Mouse (Mus musculus): ENCODE measurements around the gene Nfatc3.

Gene Nfatc3

DNA sequence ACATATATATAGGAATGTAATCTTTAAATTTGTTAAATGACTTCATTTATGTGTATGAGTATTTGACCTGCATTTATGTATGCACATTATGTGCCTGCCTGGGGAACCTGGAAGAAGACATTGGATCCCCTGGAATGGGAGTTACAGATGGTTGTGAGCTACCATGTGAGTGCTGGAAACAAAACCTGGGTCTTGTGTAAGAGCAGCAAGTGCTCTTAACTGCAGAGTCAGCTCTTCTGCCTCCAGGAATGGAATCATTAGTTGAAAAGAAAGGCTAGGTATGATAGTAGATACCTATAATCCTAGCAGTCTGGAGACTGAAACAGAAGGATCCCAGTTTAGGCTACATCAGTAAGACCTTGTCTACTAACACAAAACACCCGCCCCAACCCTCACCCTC lies 67.4 kb downstream of the Nfatc3 start:
- no peak for DNase-seq (ENCODE audit: low spot score in 2 of 2)

DNA sequence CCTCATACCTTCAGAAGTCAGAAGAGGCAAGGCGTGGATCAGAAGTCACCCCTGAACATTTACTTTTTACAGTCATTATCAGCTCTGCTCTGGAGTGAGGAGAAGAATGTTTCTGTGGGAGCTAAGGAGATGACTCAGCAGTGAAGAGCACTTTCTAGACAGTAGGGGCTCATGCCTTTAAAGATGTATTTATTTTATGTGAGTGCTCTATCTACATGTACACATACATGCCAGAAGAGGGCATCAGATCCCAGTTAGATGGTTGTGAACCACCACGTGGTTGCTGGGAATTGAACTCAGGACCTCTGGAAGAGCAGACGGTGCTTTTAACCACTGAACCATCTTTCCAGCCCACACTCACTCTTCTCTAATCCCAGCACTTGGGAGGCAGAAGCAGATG lies 68.4 kb downstream of the Nfatc3 start:
- no peak for DNase-seq (ENCODE audit: low spot score in 2 of 2)

DNA sequence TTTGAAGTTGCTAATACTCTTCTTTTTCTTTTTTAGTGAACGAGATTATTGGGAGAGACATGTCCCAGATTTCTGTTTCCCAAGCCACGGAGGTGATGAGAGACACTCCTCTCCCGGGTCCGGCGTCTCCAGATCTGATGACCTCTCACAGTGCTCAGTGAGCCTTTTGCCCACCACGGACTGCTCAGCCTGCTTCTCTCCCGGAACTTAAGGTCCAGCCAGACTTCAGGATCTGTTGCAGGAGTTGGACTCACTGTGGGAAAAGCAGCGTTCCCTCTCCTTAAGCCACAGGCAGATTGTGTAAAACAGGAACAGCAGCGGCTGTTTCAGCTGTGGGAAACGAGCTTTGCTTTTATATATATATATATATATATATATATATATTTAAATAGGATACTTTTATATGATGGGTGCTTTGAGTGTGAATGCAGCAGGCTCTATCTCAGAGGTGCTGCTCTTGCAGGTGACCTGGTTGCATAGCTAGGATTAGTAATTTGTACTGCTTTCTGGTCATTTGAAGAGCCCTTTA lies 69.3 kb downstream of the Nfatc3 start:
- DNase-seq (ENCODE audit: low spot score in 2 of 2), result no peak

DNA sequence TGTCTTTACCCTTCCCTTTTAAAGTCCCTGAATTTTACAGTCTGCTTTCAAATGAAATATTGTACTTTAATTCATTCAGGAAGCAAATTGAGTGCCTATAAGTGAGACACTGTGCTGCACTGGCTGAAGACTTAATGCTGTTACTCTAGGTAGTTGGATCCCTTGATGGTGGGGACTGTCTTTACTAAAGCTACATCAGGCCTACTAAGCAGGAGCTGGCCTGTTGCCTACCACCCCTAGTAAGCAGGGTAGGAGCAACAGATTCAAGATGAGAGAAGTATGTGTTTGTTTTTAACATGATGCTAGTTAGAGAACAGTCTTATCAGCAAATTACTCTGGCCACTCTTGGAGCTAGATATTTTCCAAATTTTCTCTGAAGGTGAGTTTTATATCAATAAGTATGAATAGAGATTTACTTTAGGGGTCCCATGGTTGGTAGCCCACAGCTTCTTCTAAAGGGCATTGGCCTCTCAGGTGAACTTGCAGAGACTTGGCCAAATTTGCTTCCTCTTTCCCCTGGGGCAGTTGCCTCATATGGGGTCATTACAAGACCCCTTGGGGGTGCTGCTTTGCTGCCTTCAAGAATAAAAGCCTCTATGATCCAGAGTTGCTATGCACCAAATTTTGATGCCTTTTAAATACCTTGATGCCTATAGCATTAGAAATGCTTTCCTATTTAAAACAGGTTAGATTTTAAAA lies 70.7 kb downstream of the Nfatc3 start:
- no peak for DNase-seq (ENCODE audit: low spot score in 2 of 2)

DNA sequence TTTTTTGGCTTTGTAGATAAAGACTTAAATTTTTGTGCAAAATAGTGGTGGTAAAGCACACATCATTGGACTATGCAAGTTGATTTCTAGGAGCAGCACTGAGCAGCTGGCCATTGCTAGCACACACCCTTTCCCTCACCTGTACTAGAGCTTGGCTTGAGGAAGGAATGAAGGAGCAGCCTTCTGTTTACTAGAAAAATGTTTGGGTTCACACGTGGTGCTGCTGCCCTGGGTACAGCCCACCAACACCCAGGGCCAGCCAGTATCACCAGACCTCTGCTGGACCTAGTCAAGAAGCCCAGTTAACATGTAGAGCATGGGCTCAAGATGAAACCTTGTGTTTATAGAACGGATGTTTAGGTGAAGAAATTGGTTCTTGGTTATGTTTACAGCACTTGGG lies 71.4 kb downstream of the Nfatc3 start:
- DNase-seq (ENCODE audit: low spot score in 2 of 2), result no peak

DNA sequence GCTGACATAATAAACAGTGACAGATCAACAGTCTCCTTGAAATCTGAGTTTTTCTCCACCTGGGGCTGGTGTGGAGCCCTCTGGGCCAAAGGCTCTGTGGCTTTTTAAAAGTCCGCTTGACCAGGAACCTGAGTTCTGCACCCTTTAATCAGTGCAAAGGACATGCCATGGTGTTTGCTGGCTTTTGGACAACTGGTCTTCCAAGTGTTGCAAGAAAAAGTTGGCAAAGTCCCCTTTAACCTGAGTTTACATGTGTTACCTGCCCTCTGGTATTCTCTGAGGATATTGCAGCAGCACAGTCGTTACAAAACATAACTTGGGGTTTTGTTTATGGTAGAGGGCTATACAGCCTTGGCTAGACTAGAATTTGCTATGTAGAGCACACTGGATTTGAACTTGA lies 71.9 kb downstream of the Nfatc3 start:
- no peak for DNase-seq (ENCODE audit: low spot score in 2 of 2)

DNA sequence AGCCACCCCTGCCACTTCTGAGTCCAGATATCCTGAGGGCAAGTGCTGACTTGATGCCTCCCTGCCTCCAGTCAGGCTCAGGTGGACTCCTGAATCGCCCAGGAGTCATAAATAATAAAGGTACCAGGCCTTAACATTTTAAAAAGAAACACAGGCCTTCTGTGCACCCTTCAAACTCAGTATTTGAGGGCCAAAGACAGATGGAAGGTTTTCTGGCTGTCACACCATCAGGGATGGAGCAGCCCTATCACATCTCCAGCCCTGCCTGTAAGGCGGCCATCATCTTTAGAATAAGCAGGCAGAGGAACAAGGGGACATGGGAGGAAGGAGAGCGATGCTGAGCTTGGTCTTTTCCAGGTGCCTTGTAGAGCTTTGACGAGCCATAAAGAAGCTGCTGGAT lies 72.4 kb downstream of the Nfatc3 start:
- DNase-seq (ENCODE audit: low spot score in 2 of 2), result no peak

DNA sequence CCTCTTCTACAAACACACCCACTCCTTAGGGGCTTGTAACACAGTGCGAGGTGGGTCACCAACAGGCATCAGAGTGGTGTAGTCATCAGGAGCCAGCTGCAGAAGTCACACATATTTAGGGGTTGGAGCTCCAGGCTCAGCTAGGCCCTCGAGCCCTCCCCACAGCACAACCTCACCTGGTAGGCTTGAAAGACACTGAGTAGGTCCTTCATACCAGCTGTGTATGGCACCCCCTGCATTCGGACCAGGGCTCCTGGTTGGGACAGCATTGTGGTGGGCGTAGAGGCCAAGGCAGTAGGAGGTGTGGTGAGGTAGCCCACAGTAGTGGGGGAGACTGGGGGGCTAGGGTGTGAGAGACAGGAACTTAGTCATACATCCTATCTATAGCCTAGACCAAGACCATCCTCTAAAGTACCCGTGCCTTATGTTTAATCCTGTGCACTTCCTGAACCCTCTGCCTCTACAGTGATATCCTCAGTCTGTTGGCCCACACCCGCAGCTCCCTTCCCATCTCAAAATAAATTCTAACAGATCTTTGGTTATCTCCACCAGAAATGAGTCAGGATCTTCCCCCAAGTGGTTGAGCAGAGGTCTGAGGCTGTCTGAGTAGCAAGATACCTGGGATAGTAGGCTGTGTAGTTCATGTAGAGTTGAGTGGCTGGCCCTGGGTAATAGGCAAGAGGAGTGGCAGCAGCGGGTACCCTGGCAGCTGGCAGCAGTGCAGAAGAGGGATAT lies 73.0 kb downstream of the Nfatc3 start:
- no peak for DNase-seq (ENCODE audit: low spot score in 2 of 2)

DNA sequence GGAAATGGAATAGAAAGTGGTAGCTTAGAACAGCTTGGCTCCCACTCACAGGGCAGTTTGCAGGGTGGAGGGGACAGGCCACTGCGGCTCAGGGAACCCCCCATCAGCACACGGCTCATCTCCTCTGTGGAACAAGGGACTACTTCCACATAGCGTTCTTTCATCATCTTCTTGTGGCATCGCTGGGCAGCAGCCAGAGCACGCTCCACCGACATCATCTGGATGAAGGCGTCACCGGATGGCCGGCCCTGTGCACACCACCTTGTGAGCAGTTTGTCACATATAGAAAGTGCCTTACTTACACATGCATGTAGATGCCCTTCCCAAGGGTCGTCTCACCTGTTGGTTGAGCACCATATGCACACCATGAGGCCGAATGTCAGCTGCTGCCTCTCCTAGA lies 73.7 kb downstream of the Nfatc3 start:
- no peak for DNase-seq (ENCODE audit: low spot score in 2 of 2)

DNA sequence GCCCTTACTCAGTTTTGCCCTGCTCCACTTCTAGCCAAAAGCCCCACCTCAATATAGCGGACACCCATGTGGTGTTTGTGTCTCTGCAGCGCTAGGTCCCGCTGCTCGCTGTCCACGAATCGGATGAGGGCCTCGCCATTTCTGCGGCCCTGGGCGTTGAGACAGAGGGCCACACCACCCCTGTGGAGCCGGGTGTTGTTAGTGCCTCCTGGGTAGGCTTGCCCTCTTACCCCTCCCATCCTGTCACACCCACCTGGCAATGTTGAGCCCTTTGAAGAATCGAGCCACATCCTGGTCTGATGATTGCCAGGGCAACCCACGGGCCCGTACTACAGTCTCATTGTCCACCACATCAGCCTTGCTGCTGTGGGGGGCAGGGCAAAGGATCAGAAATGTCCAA lies 74.9 kb downstream of the Nfatc3 start:
- no peak for DNase-seq (ENCODE audit: low spot score in 2 of 2)

DNA sequence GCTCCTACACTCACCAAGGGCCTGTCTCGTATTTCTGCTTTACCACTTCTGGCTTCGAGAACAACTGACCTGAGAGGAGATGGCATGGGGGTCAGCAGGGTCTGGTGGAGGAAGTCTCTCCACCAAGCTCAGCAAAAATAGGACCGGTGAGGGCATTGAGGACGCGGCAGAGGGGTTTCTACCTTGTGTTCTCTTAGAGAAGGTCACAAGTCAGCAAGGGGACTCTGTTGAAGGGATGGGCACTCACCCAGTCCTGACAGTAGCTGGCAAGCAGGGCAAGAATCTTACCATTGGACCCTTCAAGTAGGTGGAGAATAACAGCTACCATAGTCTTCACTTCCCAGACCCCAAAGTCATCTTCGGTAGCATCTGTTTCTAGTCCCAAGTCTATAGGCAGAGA lies 75.3 kb downstream of the Nfatc3 start:
- no peak for DNase-seq (ENCODE audit: low spot score in 2 of 2)

DNA sequence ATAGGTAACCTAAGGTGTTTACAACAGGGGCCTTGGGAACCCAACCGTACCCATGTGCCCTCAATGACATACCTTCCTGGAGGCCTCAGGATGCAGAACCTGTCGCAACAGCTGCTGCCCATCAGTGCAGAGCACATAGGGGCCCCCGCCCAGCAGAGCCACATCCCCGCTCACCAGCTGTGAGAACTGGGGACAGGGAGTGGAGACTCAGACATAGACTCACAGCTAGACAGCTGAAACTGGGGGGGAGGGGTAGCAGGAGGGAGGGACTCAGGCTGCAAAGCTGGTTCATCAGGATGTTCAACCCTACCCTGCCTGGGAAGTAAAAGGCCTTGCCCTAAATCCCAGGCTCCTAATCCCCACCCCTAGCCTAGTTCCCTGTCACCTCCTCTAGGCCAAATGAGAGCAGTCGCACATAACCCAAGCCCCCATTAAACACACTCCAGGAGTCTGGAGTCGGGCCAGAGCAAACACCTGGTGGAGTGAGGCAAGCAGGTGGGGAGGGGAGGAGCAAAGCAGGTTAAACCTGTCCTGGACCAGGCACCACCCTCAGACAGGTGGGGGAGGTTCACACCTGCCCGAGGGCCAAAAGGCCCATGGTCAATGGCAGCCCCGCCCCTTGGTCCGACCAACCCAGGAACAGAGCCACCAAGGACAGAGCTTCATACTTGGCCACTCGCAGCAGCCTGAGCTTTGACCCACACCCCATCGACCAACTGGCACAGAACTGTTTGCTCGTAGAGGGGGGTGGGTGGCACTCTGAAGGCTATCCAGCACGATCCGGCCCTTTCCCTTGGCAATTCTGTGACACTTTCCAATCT lies 76.3 kb downstream of the Nfatc3 start:
- no peak for DNase-seq (ENCODE audit: low spot score in 2 of 2)

DNA sequence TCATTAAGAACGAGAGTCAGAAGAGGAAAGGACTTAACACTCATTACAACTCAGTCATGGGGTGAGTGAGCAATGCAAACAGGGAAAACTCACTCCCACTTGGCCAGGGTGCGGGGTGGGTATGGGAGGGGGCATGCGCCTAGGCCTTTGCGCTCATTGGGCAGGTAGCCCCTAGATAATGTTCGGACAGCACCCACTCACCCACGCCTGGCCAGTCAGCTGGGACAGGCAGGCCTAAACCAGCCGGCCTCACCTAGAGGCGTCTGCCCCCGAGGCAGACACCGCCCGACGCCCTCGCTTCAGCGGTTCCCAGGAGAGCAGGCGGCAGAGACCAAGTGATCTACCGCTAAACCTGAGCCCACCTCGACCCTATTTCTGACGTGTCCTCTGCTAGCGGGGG lies 77.0 kb downstream of the Nfatc3 start:
- no peak for DNase-seq (ENCODE audit: low spot score in 2 of 2)

DNA sequence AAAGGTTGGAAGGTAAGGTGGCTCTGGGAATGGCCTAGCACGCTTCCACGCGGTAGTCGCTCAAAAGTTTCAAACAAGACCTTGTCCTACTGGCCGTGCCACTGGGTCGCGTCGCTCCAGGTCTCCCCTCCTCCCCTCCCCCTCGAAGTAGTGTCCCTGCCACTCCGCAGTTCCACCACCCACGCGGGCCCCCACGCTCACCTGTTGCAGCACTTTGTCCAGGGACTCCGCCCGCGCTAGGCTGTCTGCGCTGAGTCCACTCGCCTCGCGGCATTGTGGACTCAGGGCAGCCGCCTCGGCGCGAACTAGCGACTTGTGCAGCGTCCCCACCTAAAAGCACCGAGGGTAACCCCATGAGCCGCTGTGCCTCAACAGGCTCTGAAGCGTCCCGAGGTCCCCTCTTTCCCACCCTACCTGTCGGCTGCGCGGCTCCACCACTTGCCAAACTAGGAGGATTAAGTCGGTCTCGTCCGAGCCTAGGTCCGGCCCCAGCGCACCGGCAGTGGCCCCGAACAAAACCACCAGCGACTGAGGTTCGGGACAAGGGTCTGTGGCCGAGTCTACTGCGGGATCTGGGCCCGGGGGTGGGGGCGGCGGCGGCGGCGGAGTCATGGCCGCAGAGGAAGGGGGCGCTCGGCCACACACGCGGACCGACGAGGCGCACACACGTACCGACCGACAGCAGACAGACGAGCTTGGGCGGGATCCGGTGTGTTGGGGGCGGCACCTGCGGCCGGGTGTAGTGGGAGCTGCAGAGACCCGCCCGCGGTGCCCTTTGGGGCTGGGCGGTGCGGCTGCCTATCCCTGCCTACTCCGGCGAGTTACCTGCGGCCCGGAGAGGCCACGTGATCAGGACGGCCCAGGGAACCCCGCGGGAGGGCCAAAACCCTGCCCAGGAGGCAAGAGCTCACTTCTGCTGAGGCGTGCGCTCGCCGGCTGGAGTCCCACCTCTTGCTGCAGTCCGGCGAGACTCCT lies 77.8 kb downstream of the Nfatc3 start, which contains the start of gene Esrp2:
Esrp2 (minus strand) TSS at position 819 of the 975 bp plus-strand sequence.
- DNase-seq (ENCODE audit: low spot score in 2 of 2), result no peak

DNA sequence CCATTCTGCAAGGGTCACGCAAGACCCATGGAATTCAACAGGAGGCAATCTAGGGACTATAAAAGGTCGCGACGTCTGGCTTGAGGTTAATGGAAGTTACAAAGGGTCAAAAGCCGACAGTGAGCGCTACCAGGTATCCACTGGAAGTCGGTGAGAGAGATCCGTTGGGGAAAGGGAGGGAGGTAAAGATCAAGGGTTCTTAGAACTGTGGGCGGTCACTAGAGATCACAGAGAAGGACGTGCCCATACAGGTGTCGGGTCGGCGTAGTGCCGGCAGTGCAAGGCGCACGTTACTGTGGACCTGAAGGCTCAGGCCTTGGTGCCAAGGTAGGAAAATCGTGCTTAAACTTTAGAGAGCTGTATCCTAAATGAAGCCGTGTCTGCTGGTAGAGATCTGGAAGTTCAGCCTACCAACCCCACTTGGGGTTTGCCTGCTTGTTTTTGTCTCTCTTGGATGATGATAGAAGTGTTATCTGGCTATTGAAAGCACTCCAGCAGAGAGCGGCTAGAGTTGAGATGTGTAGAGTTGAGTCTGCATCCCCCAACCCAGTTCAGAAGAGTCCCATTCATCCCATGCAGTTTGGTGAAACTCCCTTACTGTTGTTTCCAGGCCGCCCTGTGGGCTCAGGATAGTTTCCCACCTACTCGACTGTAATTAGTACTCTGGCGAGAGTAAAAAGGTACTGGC lies 78.7 kb downstream of the Nfatc3 start:
- DNase-seq (ENCODE audit: low spot score in 2 of 2), result no peak

DNA sequence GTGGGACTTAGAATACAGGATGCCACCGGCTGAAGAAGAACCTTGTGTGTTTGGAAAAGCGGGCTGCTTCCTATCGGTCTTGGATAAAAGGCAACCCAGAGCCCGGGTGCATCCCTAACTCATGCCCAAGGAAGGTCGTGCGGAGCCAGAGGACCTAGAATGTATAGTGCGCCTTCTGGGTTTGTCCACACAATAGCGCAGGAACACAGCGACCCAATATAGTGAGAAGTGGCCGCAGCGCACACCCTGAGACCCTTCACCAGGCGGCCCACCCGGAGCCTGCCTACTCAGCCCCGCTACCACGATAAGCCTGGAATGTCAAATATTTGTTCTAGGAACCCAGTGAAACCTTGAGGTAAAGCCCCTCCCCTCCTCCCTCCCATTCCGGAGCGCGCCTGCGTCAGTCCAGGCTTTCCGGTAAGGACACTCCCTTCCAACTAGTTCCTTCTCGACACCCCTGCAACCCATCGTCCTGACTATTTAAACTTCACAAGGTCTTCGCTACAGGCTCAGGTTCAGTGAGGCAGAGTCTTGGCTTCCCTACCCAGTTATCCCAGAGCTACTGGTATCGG lies 79.4 kb downstream of the Nfatc3 start:
- DNase-seq (ENCODE audit: low spot score in 2 of 2), result peak; percentile 53 to 66

DNA sequence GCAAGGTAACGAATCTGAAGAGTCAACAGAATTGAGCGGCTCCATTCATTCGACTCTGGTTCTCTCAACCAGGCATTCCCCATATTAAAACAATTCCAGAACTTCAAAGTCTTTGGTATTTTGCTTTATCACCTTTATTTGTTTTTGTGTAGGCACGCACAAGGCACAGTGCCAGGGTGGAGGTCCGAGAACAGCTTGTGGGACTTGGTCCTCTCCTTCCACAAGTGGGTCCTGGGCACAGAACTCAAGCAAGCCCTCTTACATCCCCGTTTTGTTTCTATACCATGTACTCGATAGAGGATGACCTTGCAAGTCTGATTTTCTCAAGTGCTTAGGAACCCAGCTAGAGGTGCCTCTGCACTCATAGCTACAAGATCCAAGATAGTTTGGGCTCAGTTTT lies 80.0 kb downstream of the Nfatc3 start:
- DNase-seq (ENCODE audit: low spot score in 2 of 2), result no peak

DNA sequence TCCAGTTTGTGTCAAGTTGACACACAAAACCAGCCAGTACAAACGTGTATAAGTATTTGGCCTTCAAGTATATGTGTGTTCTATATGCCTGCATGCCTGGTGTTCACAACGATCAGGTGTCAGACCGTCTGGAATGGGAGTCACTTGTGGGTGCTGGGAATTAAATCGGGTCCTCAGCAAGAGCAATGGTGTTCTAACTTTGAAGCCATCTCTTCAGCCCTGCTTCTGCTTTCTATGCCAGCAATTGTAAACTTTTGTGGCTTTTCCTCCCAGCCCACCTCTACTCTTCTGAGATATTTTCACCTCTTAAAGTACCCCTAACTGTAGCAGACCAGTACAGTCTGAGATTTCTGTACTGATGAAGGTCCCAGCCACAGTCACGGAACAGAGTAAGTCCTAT lies 81.6 kb downstream of the Nfatc3 start:
- no peak for DNase-seq (ENCODE audit: low spot score in 2 of 2)

DNA sequence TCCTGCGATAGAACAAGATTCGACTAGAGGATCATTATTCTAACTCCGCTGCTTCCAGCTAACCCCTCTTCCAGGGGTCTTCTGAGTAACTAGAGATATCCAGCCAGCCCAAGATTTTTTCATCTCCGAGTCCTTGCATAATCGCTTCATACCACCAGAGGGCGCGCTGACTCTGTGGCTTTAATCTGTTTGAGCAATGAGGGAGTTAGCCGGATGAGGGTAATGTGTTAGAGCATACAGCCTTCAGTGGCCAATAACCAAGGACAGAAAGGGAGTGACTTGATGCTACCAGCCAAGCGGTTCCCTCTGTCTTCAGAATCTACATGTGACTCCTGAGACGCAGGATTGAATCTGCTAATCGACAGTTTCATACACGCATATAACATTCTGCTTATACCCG lies 82.1 kb downstream of the Nfatc3 start:
- peak; percentile 87 to 89 for DNase-seq (ENCODE audit: low spot score in 2 of 2)

DNA sequence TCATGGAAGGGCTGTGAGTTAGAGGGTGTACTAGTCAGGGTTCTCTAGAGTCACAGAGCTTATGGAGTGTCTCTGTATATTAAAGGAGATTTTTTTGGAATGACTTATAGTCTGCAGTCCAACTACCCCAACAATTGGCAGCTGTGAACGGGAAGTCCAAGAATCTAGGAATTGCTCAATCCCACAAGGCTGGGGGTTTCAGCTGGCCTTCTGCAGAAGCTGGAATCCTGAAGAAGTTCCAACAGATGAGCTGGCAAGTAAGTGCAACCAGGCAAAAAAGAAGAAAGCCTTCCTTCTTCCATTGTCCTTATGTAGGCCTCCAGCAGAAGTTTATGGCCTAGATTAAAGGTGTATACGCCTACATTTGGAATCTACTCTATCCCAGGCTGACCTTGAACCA lies 86.7 kb downstream of the Nfatc3 start:
- DNase-seq (ENCODE audit: low spot score in 2 of 2), result no peak

All from right cerebral cortex, adult 2 months (tissue).